Mouse (Mus musculus): ENCODE data around the gene Clic1. TPM values are rescaled to one million over a fixed set of nuclear protein-coding genes. Genes with fewer than 3 reads are reported as not detected.
A peak's percentile ranks its signal among the peaks of the same experiment; 100 is the strongest.

Clic1 gene
- polyA plus RNA-seq, 1 experiment from 2014 or later = 86.4 TPM

DNA sequence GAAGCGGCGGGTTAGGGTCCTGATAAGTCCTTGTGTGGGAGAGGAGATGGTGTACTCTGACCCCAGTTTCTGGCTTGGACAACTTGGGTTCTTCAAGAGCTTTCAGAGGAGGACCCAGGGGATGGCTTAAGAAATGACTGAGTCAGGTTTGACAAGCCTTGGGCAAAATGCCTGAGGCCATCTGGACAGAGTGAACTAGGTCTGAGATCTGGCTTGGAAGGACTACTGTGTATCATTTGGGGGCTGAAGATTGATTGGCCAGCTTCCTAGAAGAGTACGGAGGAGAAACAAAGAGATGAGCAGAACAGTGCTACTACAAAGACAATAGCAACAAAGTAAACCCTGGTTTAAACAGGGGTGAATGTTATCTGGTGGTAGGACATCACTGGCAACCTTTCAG is 13.7 kb downstream of the Clic1 start:
- Histone ChIP-seq H3K9me3 (replicated peaks; ENCODE audit: control insufficient read depth, low read length) (no peaks in the 10 kb centered on the region), H3K27ac (ENCODE audit: low read depth, low read length) (no peak overlapping the region), H3K36me3 (ENCODE audit: control insufficient read depth, insufficient read depth, low read length) (peaks cover 13% of the 10 kb centered on the region), H3K4me2 (no peak overlapping the region), H3K4me3 (ENCODE audit: low read depth, low read length) (no peak overlapping the region), H3K4me1 (ENCODE audit: control insufficient read depth, insufficient read depth, low read length) (peaks cover 24% of the 10 kb centered on the region), H3K27me3 (ENCODE audit: control insufficient read depth, insufficient read depth, low read length) (peaks cover 50% of the 10 kb centered on the region), H3K9ac (ENCODE audit: low read depth, low read length) (no peak overlapping the region)
- no peak for ATAC-seq (replicated peaks; ENCODE audit: insufficient number of reproducible peaks, low FRiP score, low TSS enrichment)
- WGBS (ENCODE audit: insufficient replicate concordance) = 83% methylated on average over 3 of the region's 3 CpGs

DNA sequence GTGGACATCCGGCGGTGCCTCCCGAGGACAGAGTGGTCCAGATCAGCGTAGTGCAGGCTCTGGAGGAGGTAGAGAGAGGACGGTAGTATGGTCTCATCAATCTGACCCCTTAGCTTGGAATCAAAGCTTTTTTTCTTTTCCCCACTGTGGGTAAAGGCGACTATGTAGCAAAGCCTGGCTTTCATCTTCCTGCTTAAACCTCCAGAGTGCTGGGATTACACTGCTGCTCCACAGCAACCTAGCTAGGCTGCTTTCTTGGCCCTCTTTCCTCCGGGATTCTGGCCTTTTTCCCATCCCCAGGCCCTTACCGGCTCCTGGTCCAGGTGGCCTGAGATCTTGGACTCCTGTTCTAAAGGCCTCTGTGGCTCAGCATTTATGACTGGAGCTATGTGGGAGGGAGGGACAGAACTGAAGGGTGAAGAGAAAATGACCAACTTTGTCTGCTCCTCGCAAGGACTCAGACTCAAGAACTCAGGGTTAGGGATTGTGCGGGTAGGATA is 14.7 kb downstream of the Clic1 start:
- Histone ChIP-seq H3K9me3 (replicated peaks; ENCODE audit: control insufficient read depth, low read length) (no peaks in the 10 kb centered on the region), H3K4me3 (ENCODE audit: low read depth, low read length) (peak overlapping the region; percentile 38; the same call in 1 of the 2 replicates), H3K4me1 (ENCODE audit: control insufficient read depth, insufficient read depth, low read length) (peaks cover 20% of the 10 kb centered on the region), H3K36me3 (ENCODE audit: control insufficient read depth, insufficient read depth, low read length) (peaks cover 13% of the 10 kb centered on the region), H3K27ac (ENCODE audit: low read depth, low read length) (no peak overlapping the region), H3K4me2 (peak overlapping the region; percentile 66), H3K9ac (ENCODE audit: low read depth, low read length) (no peak overlapping the region), H3K27me3 (ENCODE audit: control insufficient read depth, insufficient read depth, low read length) (peaks cover 50% of the 10 kb centered on the region)
- ATAC-seq (replicated peaks; ENCODE audit: insufficient number of reproducible peaks, low FRiP score, low TSS enrichment) = no peak
- WGBS (ENCODE audit: insufficient replicate concordance) = 32% methylated on average over 10 of the region's 10 CpGs

DNA sequence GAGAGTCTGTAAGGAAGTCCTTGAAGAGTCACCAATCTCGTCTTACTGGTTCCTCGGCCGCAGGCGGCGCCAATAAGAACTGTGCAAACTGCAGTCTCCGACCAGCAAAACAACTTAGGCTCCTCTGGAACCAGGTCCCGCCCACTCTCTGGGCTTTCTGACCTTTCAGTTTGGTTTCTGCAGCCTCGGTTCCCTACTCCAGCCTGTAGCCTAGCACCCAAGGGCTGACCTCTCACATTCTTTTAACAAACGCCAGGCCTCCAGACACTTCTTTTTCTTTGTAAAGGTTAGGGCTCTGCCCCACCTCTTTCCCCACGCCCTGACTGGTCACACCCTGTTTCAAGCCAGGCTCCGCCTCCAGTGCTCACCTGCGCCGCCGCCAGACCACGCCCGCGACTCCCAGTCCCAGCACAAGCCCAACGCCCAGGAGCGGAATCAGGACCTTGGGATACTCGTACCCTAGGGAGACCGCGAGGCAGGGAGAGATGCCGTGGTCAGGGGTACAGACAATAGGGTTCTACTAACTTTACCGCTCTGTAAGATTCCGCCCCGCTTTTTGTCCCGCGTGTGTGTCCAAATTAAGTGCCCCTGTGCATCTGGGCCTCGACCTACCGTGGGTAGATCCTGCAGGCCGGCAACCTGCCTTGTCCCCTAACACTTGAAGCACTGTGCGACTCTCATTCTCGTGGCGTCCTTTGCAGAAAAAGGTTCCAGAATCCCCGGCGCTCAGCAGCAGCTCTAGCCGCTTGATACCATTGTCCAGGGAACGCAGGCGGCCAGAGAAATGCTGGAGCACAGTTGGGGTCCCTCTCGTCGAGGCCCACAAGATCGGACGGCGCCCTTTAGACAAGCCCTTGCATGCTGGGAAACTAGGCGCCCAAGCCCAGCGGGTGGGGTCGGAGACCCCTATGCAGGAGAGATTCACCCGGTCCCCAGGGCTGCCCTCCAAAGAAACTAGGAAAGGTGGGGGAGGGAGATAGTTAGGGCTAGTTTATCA is 15.5 kb downstream of the Clic1 start, which contains the start of gene Ly6g6c:
Ly6g6c (plus strand) TSS at position 438 of the 997 bp plus-strand sequence.
- peaks cover 16% of the 10 kb centered on the region for H3K4me1 ChIP-seq (ENCODE audit: control insufficient read depth, insufficient read depth, low read length)
- H3K36me3 ChIP-seq (ENCODE audit: control insufficient read depth, insufficient read depth, low read length) = peaks cover 13% of the 10 kb centered on the region
- H3K27ac ChIP-seq (ENCODE audit: low read depth, low read length) = no peak within 1 kb of the TSS
- H3K4me2 ChIP-seq = peak within 1 kb of the TSS; percentile 66
- no peak; the same call in 1 of the 2 replicates for ATAC-seq (replicated peaks; ENCODE audit: insufficient number of reproducible peaks, low FRiP score, low TSS enrichment)
- no peaks in the 10 kb centered on the region for H3K9me3 ChIP-seq (replicated peaks; ENCODE audit: control insufficient read depth, low read length)
- 1% methylated on average over 48 of the region's 48 CpGs for WGBS (ENCODE audit: insufficient replicate concordance)
- peak within 1 kb of the TSS; percentile 38 for H3K4me3 ChIP-seq (ENCODE audit: low read depth, low read length)
- H3K9ac ChIP-seq (ENCODE audit: low read depth, low read length) = peak within 1 kb of the TSS; percentile 52; the same call in 1 of the 2 replicates
- H3K27me3 ChIP-seq (ENCODE audit: control insufficient read depth, insufficient read depth, low read length) = peaks cover 50% of the 10 kb centered on the region

DNA sequence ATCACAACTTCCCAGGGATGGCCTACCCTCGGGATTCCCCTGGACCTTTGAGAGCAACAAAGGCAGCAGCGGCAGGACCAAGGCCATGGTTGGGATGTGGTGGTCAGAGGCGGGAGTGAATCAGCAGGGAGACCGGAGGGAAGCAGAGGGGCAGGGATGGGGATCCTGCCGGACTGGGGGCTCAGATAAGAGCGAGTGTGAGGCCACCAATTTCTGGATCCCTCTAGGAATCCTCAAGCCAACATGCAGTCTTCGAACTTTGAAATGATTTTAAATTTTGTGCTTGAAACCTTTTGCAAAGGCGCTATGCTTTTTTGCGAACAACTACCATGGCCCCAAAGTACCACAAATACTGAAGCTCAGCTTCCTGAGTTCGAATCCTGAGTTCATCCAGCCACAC is 16.3 kb downstream of the Clic1 start, which contains the start of gene Mpig6b:
Mpig6b (minus strand) TSS at position 101 of the 400 bp plus-strand sequence.
- Histone ChIP-seq H3K4me3 (ENCODE audit: low read depth, low read length) (peak within 1 kb of the TSS; percentile 38), H3K4me2 (peak within 1 kb of the TSS; percentile 66), H3K27ac (ENCODE audit: low read depth, low read length) (no peak within 1 kb of the TSS), H3K36me3 (ENCODE audit: control insufficient read depth, insufficient read depth, low read length) (peaks cover 9% of the 10 kb centered on the region), H3K9me3 (replicated peaks; ENCODE audit: control insufficient read depth, low read length) (no peaks in the 10 kb centered on the region), H3K4me1 (ENCODE audit: control insufficient read depth, insufficient read depth, low read length) (peaks cover 14% of the 10 kb centered on the region), H3K27me3 (ENCODE audit: control insufficient read depth, insufficient read depth, low read length) (peaks cover 50% of the 10 kb centered on the region), H3K9ac (ENCODE audit: low read depth, low read length) (peak within 1 kb of the TSS; percentile 52; the same call in 1 of the 2 replicates)
- ATAC-seq (replicated peaks; ENCODE audit: insufficient number of reproducible peaks, low FRiP score, low TSS enrichment) = no peak
- WGBS (ENCODE audit: insufficient replicate concordance) = 36% methylated on average over 10 of the region's 10 CpGs

- peaks cover 45% of the 10 kb centered on the region for H3K27me3 ChIP-seq (ENCODE audit: control insufficient read depth, insufficient read depth, low read length)
- H3K4me3 ChIP-seq (ENCODE audit: low read depth, low read length) = no peak overlapping the region
- H3K4me1 ChIP-seq (ENCODE audit: control insufficient read depth, insufficient read depth, low read length) = peaks cover 14% of the 10 kb centered on the region
- no peak overlapping the region for H3K4me2 ChIP-seq
- WGBS (ENCODE audit: insufficient replicate concordance) = 73% methylated on average over 17 of the region's 17 CpGs
- no peak overlapping the region for H3K9ac ChIP-seq (ENCODE audit: low read depth, low read length)
- H3K27ac ChIP-seq (ENCODE audit: low read depth, low read length) = no peak overlapping the region
- no peak for ATAC-seq (replicated peaks; ENCODE audit: insufficient number of reproducible peaks, low FRiP score, low TSS enrichment)
- no peaks in the 10 kb centered on the region for H3K36me3 ChIP-seq (ENCODE audit: control insufficient read depth, insufficient read depth, low read length)
- no peaks in the 10 kb centered on the region for H3K9me3 ChIP-seq (replicated peaks; ENCODE audit: control insufficient read depth, low read length)
Observed at GRCm38 (mm10) chr17:35068213-35068914, 18.6 kb downstream of the Clic1 start.

DNA sequence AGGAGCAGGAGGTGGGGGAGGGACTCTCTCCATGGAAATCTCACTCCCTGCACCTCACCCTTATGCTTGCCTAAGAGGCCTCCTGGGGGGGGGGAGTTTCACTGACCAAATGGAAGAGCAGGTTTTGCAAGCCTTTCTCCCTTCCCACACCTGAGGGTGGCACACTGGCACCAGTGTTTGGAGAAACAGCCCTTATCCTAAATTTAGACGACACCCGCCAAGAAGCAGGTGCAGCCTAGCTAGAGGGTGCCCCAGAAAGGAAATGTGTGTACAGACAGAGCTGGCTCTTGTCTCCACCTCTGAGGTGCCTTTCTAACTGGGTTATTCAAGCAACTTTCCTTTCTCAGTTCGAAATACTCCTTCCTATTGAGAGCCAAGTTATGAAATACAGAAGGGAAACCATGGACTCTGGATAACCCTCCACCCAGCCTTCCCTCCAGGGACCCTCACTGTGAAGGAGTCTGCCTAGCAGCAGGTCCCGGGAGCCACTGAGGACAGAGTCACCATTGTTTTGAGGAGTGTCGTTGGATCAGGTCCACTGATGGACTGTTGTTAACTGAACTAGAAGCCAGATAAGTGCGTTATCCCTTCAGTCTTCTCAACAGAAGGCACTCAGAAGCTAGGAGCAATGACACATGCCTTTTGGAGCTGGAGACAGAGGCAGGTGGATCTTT is 20.9 kb downstream of the Clic1 start:
- no peak overlapping the region for H3K9ac ChIP-seq (ENCODE audit: low read depth, low read length)
- peaks cover 25% of the 10 kb centered on the region for H3K27me3 ChIP-seq (ENCODE audit: control insufficient read depth, insufficient read depth, low read length)
- no peaks in the 10 kb centered on the region for H3K36me3 ChIP-seq (ENCODE audit: control insufficient read depth, insufficient read depth, low read length)
- no peak for ATAC-seq (replicated peaks; ENCODE audit: insufficient number of reproducible peaks, low FRiP score, low TSS enrichment)
- 49% methylated on average over 6 of the region's 6 CpGs for WGBS (ENCODE audit: insufficient replicate concordance)
- no peak overlapping the region for H3K4me2 ChIP-seq
- H3K4me3 ChIP-seq (ENCODE audit: low read depth, low read length) = no peak overlapping the region
- peaks cover 4% of the 10 kb centered on the region; the same call in 1 of the 2 replicates for H3K4me1 ChIP-seq (ENCODE audit: control insufficient read depth, insufficient read depth, low read length)
- H3K9me3 ChIP-seq (replicated peaks; ENCODE audit: control insufficient read depth, low read length) = no peaks in the 10 kb centered on the region
- no peak overlapping the region for H3K27ac ChIP-seq (ENCODE audit: low read depth, low read length)

DNA sequence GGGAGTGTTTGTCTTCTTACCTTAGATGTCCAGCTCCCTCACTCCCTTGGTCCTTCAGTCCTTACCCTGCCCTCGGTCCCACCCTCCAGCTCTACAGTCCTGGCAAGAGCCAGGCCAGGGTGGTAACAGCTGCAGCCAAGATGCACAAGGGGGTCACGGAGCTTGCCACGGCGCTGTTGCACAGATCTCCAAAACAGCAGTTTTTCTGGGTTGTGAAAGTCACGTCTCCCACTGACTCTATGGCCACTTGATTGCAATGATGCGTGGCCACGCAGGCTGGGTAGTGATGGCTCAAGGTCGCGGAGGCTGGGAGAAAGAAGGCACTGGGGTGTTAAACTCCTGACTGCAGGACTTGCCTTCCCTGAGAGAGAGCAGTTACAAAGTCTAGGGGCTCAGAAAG is 21.7 kb downstream of the Clic1 start:
- no peak overlapping the region for H3K4me2 ChIP-seq
- no peak overlapping the region for H3K27ac ChIP-seq (ENCODE audit: low read depth, low read length)
- H3K27me3 ChIP-seq (ENCODE audit: control insufficient read depth, insufficient read depth, low read length) = peaks cover 17% of the 10 kb centered on the region
- H3K4me1 ChIP-seq (ENCODE audit: control insufficient read depth, insufficient read depth, low read length) = 0 out of 2 replicates have a peak, but pooled peaks cover 4% of the 10 kb centered on the region
- H3K4me3 ChIP-seq (ENCODE audit: low read depth, low read length) = no peak overlapping the region
- no peak for ATAC-seq (replicated peaks; ENCODE audit: insufficient number of reproducible peaks, low FRiP score, low TSS enrichment)
- H3K9me3 ChIP-seq (replicated peaks; ENCODE audit: control insufficient read depth, low read length) = no peaks in the 10 kb centered on the region
- WGBS (ENCODE audit: insufficient replicate concordance) = 77% methylated on average over 9 of the region's 9 CpGs
- H3K9ac ChIP-seq (ENCODE audit: low read depth, low read length) = no peak overlapping the region
- H3K36me3 ChIP-seq (ENCODE audit: control insufficient read depth, insufficient read depth, low read length) = no peaks in the 10 kb centered on the region

DNA sequence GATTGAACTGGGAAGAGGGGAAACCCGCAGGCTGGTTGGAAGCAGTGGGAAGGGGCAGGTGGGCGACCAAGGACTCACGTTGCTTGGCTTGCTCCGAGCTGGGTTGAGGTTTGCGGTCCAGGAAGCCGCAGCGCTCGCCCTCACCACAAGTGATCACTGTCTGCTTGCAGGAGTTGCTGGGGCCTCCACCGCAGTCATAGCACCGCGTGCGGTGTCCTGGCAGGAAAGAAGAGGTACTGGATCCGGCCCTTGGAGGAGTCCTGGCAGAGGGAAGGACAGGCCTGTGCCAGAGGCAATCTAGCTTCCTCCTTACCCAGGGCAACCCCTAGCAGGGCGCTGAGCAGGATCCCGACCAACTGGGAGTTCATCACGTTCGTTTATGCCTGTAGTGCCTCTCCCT is 24.3 kb downstream of the Clic1 start:
- no peak for ATAC-seq (replicated peaks; ENCODE audit: insufficient number of reproducible peaks, low FRiP score, low TSS enrichment)
- Histone ChIP-seq H3K27me3 (ENCODE audit: control insufficient read depth, insufficient read depth, low read length) (no peaks in the 10 kb centered on the region), H3K27ac (ENCODE audit: low read depth, low read length) (no peak overlapping the region), H3K4me1 (ENCODE audit: control insufficient read depth, insufficient read depth, low read length) (peaks cover 14% of the 10 kb centered on the region; the same call in 1 of the 2 replicates), H3K9me3 (replicated peaks; ENCODE audit: control insufficient read depth, low read length) (no peaks in the 10 kb centered on the region), H3K4me2 (no peak overlapping the region), H3K4me3 (ENCODE audit: low read depth, low read length) (no peak overlapping the region), H3K9ac (ENCODE audit: low read depth, low read length) (no peak overlapping the region), H3K36me3 (ENCODE audit: control insufficient read depth, insufficient read depth, low read length) (no peaks in the 10 kb centered on the region)
- WGBS (ENCODE audit: insufficient replicate concordance) = 43% methylated on average over 17 of the region's 17 CpGs

Data from heart, embryonic 11.5 days (tissue).